Mouse (Mus musculus) liver, adult (tissue): ENCODE results near the gene Elfn1.

Experiments
- GATA4 ChIP-seq: IDR thresholded peaks from 2 replicates; pipeline ENCODE4 v1.6.1; 2014; ENCODE audit warnings: mild to moderate bottlenecking, low read length; ENCODE audit not compliant: insufficient replicate concordance

Elfn1 gene

DNA sequence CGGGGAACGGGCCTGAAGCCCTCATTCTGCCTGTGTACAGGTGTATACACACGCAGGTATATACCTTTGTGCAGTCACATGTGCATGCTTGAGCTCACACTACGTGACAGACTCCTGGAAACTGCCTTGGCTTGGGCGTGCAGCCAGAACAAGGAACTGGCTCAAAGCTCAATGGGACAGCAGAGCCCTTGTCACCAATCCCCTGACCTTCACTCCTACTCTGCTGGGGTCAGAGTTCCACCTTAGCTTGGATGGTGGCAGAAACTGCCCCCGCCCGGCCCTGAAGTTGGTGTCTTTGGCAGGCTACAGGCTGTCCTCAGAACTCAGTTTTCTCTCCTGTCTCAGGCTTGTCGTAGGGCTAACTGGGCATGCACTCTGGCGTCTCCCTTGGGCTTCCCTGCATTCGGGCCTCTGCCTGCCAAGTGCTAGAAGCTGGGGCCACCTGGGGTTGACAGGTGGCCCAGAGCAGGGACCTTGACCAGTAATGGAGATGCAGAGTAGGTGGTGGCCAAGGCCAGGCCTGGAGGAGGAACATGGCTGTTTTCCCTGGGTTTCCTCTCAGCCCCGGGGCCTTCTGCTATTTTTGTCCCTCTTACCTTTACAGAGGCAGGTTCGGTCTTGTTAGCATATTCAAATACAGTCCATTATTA lies 38.1 kb downstream of the Elfn1 start:
- no peak for TF ChIP-seq GATA4

DNA sequence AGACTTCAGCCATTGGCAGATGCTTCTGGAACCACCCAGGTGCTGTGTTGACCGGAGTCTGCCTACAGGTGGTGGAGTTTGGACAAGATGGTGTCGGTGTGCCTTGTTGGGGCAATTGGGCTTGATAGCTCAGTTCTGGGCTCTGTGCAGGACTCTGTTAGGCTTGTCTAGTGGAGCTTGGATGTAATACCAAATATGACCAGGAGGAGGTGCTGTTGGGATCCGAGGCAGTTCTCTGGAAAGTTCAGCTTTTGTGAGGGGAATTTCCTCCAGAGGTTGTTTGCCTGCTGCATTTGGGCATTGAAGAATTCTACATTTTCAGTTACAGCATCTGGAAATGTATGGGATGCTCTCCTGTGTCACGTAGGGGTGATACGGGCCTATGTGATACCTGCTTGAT lies 39.7 kb downstream of the Elfn1 start:
- no peak for TF ChIP-seq GATA4

DNA sequence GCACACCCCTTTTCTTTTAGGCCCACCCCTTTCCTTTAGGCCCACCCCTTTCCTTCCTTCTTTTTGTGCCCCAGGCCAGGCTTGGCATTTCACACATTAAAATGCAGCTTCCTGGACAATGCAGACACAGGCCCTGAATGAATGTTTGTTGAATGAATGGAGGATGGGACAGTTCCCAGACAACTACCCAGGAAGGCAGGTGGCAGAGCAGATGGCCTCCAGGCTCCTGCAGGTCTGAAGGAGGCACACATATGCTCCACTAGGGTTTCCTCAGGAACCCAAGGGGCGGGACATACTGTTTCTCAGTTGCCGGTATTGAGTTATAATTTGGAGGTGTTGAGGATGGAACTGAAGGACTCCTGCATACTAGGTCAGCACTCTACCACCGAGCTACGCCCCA lies 40.8 kb downstream of the Elfn1 start:
- TF ChIP-seq GATA4, result no peak

DNA sequence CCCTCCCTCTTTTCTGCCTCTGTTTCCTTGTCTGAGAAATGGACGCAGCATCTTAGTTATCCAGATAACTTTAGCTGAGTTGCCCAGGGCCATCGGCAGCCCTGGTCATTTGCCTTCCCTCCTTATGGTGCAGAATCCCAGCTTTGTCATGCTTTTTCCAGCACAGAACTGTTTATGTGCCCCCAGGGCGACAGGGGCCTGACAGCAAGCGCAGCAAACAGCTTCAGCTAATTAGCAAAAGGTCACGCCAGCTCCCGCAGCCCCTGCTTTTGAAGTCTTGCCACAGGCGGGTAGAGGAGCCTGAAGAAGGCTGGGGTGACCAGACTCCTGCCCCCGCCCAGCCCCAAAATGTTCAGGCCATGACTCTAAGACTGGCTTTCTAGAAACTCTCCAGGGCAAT lies 41.6 kb downstream of the Elfn1 start:
- no peak for TF ChIP-seq GATA4

DNA sequence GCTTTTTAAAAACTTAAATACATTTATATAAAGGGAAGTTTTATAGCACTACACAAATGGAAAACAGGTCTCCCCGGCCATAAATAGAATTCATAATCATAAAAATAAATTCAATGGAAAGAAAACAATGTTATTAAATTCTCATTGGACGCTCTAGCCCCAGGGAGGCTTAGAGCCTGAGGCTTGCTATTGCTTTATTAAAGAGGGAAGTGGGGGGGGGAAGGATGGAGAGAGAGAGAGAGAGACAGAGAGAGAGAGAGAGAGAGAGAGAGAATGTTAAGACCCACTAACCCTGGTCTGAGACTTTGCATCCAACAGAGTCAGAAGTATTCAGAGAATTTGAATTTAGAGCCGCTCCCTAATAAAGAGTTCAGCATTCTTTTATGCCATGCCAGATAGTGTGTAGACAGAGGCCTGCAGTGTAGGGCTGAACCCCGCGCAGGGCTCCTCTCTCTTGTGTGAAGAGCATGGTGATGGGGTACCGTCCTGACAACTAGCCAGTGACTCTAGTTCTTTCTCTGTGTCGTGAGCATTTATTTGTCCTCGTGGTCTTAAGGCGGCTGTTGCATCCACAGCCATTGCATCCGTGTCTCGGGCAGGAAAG lies 42.3 kb downstream of the Elfn1 start:
- no peak for TF ChIP-seq GATA4

DNA sequence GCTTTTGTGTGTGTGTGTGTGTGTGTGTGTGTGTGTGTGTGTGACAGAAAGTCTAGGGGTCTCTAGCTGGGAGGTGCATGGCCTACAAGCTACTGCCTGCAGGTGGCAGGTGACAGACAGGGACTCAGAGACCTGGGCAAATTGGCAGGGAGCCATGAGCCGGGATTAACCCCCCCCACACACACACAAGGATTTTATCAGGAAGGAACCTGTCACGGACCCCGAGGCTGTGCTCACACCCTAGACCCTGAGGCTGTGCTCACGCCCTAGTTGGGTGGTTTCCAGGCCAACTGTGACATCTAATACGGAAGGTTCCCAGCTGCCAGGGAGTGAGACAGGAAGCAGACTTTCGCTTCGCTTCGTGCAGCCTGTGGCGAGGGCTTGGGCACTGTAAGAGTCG lies 49.1 kb downstream of the Elfn1 start:
- no peak for TF ChIP-seq GATA4

DNA sequence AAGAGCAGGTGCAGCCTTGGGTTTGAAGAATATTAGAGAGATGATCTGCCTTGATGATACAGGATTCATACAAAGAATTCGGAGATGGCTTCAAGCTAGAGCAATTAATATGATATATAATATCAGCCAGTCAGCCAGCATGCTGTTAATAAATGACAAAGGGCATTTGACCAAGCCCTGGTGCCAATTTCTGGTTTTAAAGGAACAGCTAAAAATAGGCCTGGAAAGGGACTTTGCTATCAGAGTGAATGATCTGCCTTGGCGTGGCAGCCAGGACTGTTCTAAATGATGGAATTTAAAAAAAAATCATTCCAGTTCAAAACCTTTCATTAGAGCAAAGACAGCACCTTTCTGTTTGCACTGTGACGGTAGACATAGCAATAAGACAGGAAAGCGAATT lies 52.0 kb downstream of the Elfn1 start:
- no peak for TF ChIP-seq GATA4

DNA sequence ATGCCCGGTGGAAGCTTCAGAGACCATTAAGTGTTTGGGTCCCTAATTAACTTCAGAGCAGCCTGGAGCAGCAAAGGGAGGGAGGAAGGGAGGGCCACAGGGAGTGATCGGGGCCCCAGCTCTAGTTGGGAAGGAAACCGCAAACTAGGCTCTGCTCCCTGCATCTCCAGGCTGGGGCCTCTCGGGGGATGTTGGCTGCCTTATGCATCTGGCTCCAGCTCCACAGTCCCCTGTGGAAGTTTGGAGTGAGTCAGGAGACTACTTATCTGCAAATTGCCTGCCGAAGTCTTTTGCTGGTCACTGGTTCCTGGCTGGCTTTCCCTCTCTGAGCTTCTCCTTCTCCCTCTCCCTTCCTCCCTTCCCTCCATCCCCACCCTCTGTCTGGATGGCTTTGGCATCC lies 56.6 kb downstream of the Elfn1 start:
- no peak for TF ChIP-seq GATA4

DNA sequence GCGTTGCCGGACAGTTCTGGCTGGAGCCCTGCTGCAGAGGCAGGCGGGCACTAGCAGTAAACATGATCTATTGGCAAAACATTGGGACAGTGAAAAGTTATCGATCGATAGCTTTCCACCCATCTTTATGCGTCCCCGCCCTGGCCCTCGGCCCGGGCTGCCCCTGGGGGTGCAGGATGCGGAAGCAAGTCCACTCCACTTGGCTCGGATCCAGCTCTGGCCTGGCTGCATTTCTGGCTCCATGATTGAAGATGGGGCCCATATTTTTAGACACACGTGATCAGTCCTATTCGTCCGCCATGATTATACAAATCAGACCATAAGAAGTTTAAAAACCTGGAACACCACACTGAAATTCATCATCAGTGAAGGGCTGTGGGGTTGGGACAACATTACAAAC lies 57.9 kb downstream of the Elfn1 start:
- no peak for TF ChIP-seq GATA4

DNA sequence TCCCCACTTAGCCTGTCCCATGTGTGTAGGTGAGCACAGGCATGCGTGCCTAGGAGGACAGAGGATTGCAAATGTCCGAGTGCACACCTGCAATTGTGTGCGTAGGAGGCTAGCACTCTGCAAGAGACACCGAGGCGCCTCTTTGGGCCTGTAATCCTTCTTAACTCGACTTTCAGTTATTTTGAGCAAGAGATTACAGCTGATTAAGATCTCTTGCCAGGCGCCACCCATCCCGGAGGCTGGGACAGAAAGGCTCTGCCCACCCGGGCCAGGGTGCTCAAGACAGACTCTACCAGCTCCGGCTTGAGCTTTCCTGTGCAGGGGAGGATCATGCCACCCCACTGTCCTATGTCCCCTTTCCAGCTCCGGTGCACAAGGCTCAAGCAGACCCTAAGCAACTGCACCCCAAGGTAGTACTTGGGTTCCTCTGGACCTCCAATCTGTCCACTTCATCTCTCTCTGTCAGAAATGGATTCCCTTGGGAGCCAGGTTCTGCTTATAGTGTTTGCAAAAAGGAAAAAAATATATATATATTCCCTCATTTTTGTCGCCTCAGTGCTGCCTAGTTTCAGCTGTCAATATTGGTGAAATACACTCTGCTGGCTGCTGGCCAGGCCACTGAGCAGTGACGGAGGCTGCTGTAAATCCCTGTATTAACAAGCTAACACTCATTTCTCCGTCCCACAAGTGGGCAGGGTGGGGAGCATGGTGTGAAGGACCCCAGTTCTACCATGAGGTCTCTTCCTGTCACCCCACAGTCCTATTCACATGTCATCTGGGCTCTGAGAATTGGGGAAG lies 61.6 kb downstream of the Elfn1 start:
- TF ChIP-seq GATA4, result no peak

DNA sequence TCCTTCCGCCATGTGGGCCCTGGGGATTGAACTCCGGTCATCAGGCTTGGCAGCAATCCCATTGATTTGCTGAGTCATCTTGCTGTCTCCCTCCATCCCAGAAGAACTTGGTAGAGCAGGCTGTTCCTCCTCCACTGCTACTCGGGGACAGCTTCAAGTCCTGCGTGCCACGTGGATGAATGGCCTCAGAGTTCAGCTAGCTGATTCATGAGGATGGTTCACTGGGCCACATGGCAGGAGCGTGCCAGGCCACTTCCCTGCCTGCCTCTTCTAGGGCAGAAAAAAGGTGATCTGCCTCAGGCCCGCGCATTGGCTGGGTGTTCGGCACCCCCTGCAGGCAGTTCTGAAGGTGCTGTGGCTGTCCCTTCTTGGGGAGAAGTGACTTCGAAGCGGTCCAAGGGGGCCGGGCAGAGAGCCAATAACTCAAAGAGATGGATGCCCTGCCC lies 62.5 kb downstream of the Elfn1 start:
- no peak for TF ChIP-seq GATA4

DNA sequence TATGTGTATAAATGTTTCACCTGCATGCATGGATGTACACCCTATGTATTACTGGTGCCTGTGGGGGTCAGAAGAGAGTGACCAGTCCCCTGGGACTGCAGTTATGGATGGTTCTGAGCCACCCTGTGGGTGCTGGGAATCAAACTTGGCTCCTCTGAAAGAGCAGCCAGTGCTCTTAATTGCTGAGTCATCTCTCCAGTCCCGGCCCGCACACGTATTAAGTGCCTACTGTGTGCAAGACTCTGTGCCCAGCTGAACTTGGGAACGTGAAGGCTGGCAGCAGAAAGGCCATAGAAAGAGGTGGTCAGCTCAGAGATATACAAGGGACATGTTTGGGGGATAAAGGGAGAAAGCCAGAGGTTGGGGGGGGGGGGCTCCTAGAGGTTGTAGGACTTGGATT lies 68.8 kb downstream of the Elfn1 start:
- TF ChIP-seq GATA4, result no peak

DNA sequence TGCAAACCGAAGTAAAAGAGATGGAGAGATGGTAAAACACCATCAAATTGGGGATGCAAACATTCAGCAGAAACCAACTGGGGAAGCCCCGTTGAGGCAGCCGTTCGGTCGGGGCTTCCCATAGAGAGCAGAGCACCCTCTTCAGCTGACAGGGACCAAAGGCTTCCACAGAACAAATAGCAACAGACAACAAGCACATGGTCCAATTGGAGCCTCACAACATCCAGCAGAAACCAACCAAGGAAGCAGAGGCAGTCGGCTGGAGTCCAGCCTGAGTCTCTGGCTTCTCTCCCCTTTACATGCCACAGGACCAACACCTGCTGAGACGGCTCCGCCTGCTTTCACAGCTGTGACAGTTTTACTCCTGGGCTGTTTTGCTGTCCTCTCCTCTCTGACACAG lies 69.7 kb downstream of the Elfn1 start:
- TF ChIP-seq GATA4, result no peak

DNA sequence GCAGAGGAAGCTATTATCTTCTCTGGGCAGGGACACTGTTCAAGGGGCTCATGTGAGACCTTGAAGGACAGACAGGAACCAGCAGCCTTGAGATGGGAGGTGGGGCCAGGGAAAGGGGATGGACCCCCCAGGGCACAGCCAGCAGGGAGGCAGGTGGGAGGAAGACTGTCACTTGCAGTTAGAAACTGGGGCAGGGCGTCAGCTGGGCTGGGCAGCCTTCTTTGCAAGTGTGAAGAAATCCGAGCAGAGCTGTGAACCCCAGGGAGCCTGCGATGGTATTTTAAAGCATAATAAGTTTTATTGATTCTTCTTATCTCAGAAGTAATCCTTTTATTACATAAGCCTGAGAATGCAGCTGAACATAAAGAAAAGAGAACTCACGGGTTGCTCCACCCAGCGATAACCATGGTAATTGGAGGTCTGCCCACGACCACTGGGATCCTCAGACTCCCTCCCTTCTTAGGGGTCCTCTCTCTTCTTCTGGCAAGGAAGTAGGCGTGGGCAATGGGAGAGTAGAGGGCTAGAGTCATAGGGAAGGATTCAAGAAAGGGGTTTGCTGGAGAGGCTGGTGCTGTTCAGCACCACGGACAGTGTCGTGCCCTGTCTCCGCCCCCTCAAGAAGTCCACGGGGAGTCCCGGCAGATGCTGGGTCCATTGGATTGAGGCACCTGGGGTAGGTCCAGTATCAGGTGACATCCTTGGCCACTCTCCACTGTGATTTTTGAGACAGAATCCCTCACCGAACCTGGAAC lies 71.0 kb downstream of the Elfn1 start:
- no peak for TF ChIP-seq GATA4

DNA sequence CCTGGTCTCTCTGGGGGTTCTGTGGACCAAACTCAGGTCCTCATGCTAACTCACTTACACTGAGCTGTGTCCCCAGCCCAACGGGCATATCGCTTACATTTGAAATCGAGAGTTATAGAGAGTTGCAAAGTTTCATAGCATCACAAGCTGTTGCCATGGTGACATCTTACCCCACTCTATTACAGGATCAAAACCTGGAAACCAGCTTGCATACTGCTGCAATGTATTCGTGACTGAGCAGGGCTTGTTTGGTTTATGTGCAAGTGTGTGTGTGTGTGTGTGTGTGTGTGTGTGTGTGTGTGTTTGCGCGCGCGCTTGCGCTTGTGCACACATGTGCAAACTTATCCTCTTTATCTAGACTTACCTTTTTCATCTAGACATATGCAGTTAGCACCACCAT lies 71.6 kb downstream of the Elfn1 start:
- TF ChIP-seq GATA4, result no peak

DNA sequence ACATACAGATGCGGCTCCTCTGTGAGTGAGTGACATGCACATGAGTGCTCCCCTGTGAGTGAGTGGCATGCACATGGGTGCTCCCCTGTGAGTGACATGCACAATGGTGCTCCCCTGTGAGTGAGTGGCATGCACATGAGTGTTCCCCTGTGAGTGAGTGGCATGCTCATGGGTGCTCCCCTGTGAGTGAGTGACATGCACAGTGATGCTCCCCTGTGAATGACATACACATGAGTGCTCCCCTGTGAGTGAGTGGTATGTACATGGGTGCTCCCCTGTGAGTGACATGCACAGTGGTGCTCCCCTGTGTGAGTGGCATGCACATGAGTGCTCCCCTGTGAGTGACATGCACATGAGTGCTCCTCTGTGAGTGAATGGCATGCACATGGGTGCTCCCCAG lies 74.2 kb downstream of the Elfn1 start:
- TF ChIP-seq GATA4, result no peak
